Mouse (Mus musculus) liver, postnatal 0 days (tissue): ENCODE measurements around the gene Hist1h1e.
"Not testable (repeated sequence)": the region's sequence is repeated elsewhere in the genome, so short reads cannot be mapped to it uniquely, and the experiment has no call there.

Source experiments
- CTCF ChIP-seq: sonication (generic); IDR thresholded peaks from 2 replicates; pipeline ENCODE4 v1.5.1; 2016; ENCODE audit warnings: antibody characterized with exemption, low read depth
- EP300 ChIP-seq: IDR thresholded peaks from 2 replicates; pipeline ENCODE4 v1.6.1; 2016; ENCODE audit warnings: antibody characterized with exemption, low read depth, mild to moderate bottlenecking

DNA sequence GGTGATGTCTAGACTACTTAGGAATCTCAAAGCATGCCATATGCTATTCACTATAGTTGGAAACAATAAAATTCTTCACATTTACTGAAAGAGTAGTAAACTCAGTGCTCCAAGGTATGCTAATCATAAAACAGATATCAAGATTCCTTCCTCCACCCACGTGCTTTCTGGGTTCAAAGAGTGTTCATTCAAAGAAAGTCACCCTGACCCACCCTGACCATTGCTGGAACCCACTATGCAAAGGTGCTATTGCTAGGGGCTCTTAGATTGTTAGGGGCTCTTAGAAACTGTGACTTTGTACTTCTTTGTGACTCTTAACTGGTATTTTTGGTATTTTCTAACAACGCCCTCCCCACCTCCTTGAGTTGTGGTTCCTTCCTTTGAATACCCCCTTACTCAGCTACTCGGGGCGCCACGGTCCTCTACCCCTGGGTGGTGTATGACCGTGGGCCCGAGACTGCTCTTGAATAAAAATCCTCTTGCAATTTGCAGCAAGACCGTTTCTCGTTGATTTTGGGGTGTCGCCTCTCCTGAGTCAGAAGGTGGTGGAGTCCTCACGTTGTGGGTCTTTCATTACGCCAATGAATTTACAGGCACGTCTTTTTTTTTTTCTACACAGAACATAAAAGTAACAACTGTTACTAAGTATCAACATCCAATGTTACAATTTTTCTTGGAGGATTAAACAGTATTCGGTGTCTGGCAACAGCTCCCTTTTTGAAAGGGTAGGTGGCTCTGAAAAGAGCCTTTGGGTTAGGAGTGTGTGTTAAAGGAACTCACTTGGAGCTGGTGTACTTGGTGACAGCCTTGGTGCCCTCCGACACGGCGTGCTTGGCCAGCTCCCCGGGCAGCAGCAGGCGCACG lies 49.1 kb downstream of the Hist1h1e start:
- TF ChIP-seq CTCF, EP300: not testable (repeated sequence)
